Mouse (Mus musculus): ENCODE data around the gene Eif4ebp2. TPM values are rescaled to one million over a fixed set of nuclear protein-coding genes. Genes with fewer than 3 reads are reported as not detected.

Eif4ebp2 gene
- total RNA-seq, 2 experiments from 2014 or later: 46.3 to 49.2 TPM

GRCm38 (mm10) chr10:61419146-61419545, 33.3 kb downstream of the Eif4ebp2 start:
- no peak for DNase-seq (ENCODE audit: low spot score in 2 of 2)

- DNase-seq (ENCODE audit: low spot score in 2 of 2): no peak
Measured at GRCm38 (mm10) chr10:61418131-61418900, 34.1 kb downstream of the Eif4ebp2 start.

GRCm38 (mm10) chr10:61417672-61418071, 34.8 kb downstream of the Eif4ebp2 start, which contains the start of gene Nodal:
Gene Nodal, plus strand, starts transcription at chr10:61417972.
- DNase-seq (ENCODE audit: low spot score in 2 of 2): no peak

- DNase-seq (ENCODE audit: low spot score in 2 of 2): no peak
Measured at GRCm38 (mm10) chr10:61417046-61417445, 35.4 kb downstream of the Eif4ebp2 start.

GRCm38 (mm10) chr10:61416561-61416960, 35.9 kb downstream of the Eif4ebp2 start:
- DNase-seq (ENCODE audit: low spot score in 2 of 2): no peak

GRCm38 (mm10) chr10:61415890-61416289, 36.6 kb downstream of the Eif4ebp2 start:
- DNase-seq (ENCODE audit: low spot score in 2 of 2): no peak

GRCm38 (mm10) chr10:61415240-61415639, 37.2 kb downstream of the Eif4ebp2 start:
- DNase-seq (ENCODE audit: low spot score in 2 of 2): no peak

GRCm38 (mm10) chr10:61412910-61413625, 39.4 kb downstream of the Eif4ebp2 start:
- DNase-seq (ENCODE audit: low spot score in 2 of 2): no peak

- DNase-seq (ENCODE audit: low spot score in 2 of 2): no peak
Measured at GRCm38 (mm10) chr10:61410193-61410592, 42.3 kb downstream of the Eif4ebp2 start.

- no peak for DNase-seq (ENCODE audit: low spot score in 2 of 2)
Measured at GRCm38 (mm10) chr10:61409776-61410175, 42.7 kb downstream of the Eif4ebp2 start.

GRCm38 (mm10) chr10:61405958-61406357, 46.5 kb downstream of the Eif4ebp2 start:
- no peak for DNase-seq (ENCODE audit: low spot score in 2 of 2)

GRCm38 (mm10) chr10:61402911-61403310, 49.5 kb downstream of the Eif4ebp2 start:
- DNase-seq (ENCODE audit: low spot score in 2 of 2): no peak

GRCm38 (mm10) chr10:61402480-61402879, 50.0 kb downstream of the Eif4ebp2 start:
- DNase-seq (ENCODE audit: low spot score in 2 of 2): no peak

GRCm38 (mm10) chr10:61400407-61400806, 52.1 kb downstream of the Eif4ebp2 start:
- DNase-seq (ENCODE audit: low spot score in 2 of 2): no peak

- peak; percentile 76 to 80 for DNase-seq (ENCODE audit: low spot score in 2 of 2)
Measured at GRCm38 (mm10) chr10:61399156-61399734, 53.2 kb downstream of the Eif4ebp2 start.

GRCm38 (mm10) chr10:61398125-61398524, 54.3 kb downstream of the Eif4ebp2 start:
- DNase-seq (ENCODE audit: low spot score in 2 of 2): no peak

- DNase-seq (ENCODE audit: low spot score in 2 of 2): no peak
Measured at GRCm38 (mm10) chr10:61394476-61395136, 57.9 kb downstream of the Eif4ebp2 start.

- DNase-seq (ENCODE audit: low spot score in 2 of 2): no peak
Measured at GRCm38 (mm10) chr10:61392584-61392983, 59.9 kb downstream of the Eif4ebp2 start.

- DNase-seq (ENCODE audit: low spot score in 2 of 2): no peak
Measured at GRCm38 (mm10) chr10:61390148-61390547, 62.3 kb downstream of the Eif4ebp2 start.

- DNase-seq (ENCODE audit: low spot score in 2 of 2): no peak
Measured at GRCm38 (mm10) chr10:61389020-61389419, 63.4 kb downstream of the Eif4ebp2 start.

- DNase-seq (ENCODE audit: low spot score in 2 of 2): no peak
Measured at GRCm38 (mm10) chr10:61386284-61386683, 66.2 kb downstream of the Eif4ebp2 start.
